Mouse (Mus musculus) retina, adult 2 months (tissue): ENCODE data around the gene Ddx49.
A peak's percentile ranks its signal among the peaks of the same experiment; 100 is the strongest.

Experiments
- DNase-seq: peaks from one replicate; pipeline ENCODE4 v3.0.0-alpha.2; 2012; ENCODE audit warnings: low read depth, low spot score

Gene Ddx49

DNA sequence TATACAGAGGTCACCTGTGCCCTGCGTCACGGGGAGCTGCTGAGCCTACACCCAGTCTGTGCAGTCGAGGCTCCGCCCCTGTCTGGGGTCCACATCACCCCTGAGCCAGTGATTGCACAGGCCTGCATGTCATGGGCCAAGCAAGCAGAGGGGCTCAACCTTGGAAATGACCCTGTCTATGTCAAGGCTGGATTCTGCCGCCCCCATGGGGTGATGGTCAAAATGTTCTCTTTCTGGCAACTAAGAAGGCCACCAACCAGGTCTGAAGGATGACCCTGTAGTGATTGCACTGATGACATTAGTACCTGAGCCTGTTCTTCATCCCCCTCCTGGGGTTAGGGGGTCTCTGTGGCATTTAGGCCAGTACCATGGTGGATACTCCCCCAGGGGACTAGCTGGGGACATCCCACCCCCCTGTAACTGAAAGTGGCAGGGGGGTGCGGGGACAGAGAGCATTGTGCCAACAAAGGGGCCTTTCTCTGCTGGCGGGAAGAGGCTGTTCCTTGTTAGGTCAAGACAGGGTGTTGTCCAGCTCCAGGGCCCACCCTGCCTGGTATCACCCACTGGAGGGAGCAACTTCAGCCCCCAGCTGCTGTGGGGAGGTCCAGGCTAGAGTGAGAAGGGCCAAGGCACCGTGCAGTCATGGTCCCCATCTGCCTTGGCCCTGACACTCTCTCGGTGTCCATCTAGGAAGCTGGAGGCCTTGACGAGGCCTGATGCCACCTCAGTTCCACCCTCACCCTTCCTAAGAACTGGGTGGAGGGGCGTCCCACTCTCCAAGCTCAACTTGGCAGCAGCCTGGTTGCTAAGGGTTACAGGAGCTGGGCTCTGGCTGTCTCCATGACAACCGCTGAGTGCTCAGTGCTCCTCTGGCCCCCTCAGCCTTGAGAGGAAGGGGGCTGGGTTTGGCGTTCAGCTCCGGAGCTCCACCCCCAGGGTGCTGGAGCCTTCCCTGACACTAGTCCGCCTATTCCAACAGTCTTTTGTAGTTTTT, 14.5 kb upstream of the Ddx49 start:
- DNase-seq, result no peak

DNA sequence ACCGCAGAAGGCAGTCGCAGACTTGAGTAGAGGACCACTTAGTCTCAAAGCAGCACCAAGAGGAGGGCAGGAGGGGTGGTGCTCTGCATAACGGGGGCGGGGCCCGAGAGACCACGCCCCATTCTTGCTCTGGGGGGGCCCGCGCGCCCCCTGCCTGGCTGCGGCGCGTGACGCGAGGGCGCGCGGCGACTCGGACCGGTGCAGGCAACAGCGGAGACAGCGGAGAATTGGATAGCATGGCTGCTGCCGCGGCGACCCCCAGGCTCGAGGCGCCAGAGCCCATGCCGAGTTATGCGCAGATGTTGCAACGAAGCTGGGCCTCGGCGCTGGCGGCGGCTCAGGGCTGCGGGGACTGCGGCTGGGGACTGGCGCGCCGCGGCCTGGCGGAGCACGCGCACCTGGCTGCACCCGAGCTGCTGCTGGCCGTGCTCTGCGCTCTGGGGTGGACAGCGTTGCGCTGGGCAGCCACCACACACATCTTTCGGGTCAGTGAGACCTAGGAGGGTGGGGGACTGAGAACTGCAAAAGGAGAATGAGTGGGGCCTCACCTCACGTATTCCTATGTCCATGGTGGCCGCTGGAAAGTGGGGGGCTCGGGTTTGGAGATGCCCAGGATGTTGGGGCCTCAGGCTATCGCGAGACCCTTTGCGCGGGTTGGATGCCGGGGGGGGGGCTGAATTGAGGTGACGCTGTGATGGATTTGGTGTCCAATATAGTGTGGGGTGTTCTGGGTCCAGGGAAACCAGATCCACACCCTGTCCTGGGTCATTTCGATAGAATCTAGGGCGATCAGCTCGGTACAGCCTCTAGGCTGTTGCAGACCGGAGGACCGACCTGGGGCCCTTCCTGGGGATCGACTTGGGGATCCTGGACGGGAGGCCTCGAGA, 13.6 kb upstream of the Ddx49 start, which contains the start of gene Cers1:
TSS of gene Cers1 (plus strand) at position 152 of the 887 bp plus-strand sequence.
- peak; percentile 37 for DNase-seq

DNA sequence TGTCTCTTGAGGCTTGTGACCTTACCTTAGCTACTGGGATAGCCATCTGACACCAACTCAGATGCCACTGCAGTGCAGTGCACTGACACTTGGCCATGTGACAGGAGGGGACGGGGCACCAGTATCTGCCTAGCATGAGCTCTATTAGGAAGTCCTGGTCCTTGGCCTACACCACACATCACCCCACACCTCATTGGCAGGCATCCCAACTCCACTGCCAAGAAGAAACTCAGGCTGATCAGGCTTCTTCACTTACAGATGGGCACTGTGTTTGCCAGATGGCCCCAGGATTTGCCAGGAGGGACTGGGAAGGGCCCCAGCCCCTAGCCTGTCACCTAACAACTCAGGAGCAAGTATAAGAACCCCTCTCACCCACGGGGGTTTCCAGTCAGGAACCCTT, 11.1 kb upstream of the Ddx49 start:
- no peak for DNase-seq

DNA sequence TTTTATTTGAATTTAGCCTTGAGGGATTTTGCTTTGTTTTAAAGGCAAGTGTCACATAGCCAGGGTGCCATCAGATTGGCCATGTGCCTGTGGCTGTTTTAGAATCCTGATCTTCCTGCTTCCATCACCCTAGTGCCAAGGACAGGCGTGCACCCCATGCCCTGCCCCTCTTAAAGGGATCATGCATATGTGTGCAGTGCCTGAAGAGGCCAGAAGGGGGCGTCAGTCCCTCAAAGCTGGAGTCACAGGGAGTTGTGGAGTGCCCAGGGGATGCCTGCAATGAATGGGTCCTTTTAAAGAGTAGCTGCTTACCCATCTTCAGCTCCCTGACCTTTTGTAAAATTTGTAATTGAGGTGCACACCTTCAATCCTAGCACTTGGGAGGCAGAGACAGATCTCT, 7.0 kb upstream of the Ddx49 start:
- no peak for DNase-seq

DNA sequence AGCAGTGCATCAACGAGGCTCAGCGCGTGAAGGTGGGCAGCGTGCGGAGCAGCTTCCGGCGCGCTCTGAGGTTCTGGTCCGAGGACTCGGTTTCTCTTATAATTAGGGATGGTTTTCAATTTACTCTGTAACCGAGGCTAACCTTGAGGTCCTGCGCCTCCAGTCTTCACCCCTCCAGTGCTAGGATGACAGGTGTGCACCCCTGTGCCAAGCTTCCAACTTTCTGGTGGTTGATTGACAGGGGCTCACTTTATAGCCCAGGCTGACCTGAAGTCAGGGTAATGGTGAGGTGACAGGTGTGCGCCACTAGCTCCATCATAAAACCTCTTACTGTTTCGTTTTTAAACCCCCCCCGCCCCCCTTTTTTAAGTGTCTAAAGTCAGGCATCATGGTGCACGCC, 612 bp upstream of the Ddx49 start:
- DNase-seq, result no peak

DNA sequence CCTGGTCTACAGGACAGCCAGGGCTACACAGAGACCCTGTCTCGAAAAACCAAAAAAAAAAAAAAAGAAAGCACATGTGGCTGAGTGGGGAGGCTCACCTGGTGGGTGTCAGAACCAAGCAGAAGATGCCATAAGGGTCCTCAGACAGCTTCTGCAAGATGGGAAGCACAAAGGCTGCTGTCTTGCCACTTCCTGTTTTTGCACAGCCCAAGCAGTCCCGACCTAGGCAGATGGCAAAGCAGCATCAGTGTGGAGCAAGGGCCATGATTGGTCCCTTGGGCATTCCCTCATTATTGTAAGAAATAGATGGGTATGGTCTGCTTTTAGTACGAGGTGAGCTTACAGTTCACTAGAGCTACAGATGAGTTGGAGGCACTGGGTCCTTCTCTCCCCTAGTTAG, 1.4 kb downstream of the Ddx49 start:
- no peak for DNase-seq

DNA sequence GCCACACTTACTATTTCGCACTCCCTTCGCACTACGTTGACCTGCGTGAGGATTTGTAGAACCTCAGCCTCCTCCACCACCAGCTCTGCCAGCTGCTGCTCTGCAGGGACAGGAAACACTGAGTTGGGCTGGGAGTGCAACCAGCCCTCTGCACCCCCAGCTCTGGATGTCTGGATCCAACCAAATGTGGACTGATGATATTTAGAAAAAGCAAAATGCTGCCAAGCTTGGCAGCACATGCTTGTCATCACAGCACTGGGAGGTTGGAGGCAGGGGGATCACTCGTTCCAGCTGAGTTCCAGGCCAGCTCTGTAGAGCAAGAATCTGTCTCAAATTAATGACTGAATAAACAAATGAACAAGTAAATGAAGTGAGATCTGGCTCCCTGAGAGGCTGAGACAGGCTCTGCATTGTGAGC, 8.3 kb downstream of the Ddx49 start:
- DNase-seq, result no peak

DNA sequence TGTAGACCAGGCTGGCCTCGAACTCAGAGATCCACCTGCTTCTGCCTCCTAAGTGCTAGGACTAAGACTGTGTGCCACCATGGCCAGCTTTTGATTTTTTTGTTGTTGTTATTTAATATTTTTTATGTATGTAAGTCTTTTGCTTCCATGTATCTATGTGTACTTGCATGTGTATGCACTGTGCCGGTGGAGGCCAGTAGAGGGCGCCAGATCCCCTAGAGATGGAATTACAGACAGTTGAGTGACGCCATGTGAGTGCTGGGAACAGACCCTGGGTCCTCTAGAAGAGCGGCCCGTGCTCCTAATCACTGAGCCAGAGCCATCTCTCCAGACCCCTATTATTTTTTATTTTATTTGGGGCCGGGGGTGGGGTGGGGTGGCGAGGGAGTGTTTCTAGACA, 15.6 kb downstream of the Ddx49 start:
- DNase-seq, result no peak

DNA sequence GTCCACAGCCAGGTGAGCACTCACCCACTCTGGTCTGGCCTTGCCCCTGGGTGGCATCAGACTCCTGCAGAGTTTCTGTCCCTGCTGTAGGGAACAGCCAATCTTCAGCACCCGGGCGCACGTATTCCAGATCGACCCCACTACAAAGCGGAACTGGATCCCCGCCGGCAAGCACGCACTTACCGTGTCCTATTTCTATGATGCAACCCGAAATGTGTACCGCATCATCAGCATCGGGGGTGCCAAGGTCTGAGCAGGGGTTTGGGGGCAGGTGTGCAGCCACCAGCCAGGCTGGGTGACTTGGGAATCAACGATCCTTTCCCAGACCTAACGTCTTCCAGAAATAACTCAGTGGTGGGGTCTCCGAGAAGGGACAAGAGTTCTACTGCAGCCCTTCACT, 17.0 kb downstream of the Ddx49 start:
- DNase-seq, result no peak

DNA sequence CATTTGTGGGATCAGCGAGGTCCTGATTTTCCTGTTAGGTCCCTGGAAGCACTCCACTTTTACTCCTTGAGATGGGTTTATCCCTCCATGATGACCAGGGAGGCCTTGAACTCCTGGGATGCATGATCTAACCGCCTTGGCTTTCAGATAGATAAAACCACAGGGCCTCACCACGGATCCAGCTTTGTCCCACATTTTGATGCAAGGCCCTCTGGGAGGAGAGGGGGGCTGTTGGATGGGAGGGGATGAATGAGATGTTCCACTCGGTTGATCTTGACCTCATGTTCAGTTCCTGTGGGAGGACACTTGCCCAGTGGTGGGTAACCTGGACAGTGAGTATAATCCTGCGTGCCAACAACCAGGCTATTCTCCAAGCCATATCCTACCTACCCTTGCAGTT, 17.9 kb downstream of the Ddx49 start:
- no peak for DNase-seq

DNA sequence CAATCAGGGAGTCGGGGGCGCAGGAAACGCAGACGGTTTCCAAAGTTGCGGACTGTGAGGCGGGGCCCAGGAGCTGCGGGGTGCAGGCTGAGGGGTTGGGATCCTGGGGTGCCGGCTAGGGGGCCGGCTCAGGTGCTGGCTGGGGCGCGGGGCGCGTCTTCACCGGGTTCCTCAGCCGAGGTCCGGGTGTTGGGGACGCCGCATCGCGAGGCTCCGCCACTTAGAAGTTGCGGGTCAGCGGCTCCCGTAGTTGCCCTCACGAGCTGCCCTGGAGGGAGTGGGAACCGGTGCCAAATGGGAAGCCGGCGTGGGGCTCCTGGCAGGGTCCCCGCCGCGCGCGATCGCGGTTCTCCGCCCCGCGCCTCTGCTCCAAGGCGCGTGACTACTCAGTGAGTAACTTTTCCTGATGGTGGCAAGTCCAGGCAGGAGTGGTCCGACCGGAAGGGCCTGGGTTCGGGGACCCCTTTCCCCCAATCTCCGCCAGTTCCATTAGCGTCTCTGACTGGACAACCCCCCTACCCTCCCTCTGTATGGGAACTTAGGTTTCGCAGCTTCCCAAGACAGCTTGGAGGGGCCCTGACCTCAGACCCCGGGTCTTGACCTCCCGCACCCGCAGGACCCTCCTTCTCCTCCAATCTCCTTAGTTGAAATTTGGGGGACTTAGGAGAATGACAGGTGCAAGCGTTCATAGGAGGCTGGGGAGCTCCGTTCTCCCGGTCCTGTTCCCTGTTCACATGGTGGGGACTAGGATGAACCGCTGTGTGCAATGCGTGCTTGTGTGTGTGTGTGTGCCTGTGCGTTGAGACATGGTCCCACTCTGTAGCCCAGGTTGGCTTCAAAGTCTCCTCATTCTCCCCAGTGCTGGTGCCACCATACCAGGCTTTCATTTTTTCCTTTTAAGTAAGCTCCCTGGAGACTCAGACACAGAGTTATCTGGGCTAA, 18.9 kb downstream of the Ddx49 start:
- DNase-seq, result no peak

DNA sequence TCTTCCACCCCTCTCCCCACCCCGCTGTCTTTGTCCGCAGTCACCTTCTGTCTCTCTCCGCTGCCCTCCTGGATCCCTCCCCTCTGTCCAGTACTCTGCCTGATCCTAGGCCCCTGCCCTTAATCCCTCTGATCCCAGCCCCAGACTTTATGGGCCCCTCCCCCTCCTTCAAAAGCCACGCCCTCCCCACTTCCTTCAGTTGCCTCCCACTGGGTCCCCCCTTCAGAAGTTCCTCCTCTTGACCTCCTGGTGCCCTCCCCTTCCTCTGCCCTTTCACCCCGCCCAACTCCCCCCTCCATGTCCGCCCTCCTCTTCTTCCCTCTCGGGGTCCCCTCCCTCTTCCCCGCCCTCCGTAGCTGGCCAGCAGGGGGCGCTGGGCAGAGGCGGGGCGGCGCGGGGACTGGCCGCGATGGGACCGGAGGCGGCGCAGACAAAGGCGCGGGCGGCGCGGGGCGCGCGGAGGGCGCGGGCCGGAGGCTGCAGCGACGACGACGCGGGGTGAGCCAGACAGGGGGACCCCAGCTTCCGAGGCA, 19.6 kb downstream of the Ddx49 start, which contains the start of gene Homer3:
TSS of gene Homer3 (plus strand) at position 225 of the 533 bp plus-strand sequence.
- peak; percentile 94 for DNase-seq

DNA sequence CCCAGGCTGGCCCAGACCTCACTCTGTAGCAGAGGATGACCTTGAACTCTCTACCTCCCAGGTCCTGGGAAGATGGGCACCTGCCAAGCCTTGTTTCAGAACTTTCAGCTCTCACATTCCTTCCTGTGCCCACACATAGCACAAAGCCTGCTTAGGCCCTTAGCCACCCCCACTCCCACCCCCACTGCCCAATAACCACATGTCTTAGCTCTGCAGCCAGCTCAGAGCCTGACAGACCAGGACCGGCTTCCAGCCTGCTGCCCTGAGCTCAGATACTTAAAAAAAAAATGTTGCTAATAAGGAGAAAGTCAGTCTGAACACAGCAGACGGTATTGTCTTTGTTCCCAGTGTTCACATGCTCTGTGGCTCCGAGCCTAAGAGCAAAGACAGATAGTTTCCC, 21.3 kb downstream of the Ddx49 start:
- DNase-seq, result no peak

DNA sequence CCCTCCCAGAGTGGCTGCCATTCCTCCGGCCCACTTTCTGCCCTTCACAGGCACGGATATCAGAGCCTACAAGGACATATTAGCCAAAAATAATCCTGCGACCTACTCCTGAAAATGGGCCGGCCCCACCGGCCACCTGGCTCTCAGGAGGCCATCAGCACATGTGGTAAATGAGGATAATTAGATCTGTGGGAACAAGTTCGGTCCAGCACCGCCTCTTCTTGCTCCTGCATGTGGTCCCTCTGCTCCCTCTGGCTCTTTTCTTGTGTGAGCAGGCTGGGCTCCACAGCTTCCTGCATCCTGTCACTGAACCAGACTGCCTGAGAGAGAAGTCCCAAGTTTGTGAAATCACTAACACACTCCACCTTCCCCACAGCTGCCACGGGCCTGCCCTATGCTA, 23.0 kb downstream of the Ddx49 start:
- DNase-seq, result no peak

DNA sequence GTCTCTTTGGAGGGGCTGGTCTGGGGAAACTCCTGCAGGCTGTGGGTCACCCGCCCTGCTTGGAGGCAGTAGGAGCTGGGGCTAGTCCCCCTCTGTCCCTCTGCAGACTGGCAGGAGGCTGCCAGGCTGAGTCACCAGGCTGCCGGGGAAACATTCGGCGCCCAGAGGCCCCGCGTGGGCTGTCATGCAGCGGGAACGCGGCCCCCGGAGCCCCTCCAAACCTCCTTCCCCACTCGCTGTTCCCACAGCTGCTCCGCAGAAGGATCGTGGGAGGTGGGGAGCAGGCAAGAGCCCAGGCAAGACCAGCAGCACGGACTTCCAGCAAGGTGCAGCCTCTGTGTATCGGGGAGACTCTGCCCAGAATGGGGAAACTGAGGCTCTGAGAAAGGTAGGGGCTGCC, 24.1 kb downstream of the Ddx49 start:
- DNase-seq, result no peak

DNA sequence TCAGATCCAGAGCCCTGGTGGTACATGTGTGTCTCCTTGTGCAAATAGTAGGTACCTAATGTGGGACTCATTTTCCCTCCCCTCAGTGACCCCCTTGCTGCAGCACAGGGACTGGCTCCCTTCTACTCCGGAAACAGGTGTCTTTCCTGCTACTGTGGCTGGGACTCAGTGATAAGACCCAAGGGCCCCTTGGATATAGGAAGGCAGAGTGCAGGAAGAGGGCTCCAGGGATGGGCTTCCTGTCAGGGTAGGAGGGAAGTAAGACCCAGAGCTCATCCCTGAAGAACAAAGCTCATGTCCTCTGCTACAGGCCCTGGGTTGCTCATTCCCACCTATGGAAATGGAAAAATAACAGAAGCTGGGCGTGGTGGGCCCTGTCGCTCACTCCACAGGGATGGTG, 25.8 kb downstream of the Ddx49 start:
- DNase-seq, result no peak

DNA sequence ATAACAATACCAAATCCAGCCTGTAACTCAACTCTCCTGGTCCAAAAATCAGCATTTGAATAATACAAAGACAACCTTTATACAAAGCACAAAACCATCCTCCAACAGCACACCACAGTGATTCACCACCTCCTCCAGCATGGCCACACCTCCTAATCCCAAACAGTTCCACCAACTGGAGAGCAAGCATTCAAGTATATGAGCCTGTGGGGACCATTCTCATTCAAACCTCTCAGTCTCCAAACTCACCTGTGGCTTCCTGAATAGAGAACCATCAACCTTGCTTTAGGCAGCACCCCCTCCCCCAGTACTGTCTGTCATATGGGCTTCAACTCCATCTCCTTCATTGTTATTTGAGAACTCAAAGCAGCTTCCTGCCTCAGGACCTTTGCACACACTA, 27.9 kb downstream of the Ddx49 start:
- no peak for DNase-seq

DNA sequence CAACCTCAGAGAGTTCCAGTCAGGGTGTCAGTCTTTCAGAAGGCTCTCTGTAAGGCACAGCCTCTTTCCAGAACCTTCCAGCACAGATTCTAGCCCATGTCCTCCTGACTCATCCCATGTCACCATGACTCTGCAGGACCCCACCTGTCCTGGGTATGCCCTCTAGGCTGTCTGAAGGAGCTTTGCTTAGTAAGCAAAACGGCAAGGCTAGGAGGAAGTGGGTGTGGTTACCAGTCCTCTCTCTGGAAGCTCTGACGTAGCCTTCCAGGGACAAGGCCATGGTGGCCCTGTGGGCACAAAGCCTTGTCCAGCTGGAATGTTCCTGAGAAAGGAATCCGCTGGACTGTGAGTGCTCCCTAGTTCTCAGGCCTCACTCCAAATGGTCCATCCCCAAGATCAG, 29.3 kb downstream of the Ddx49 start:
- DNase-seq, result no peak

DNA sequence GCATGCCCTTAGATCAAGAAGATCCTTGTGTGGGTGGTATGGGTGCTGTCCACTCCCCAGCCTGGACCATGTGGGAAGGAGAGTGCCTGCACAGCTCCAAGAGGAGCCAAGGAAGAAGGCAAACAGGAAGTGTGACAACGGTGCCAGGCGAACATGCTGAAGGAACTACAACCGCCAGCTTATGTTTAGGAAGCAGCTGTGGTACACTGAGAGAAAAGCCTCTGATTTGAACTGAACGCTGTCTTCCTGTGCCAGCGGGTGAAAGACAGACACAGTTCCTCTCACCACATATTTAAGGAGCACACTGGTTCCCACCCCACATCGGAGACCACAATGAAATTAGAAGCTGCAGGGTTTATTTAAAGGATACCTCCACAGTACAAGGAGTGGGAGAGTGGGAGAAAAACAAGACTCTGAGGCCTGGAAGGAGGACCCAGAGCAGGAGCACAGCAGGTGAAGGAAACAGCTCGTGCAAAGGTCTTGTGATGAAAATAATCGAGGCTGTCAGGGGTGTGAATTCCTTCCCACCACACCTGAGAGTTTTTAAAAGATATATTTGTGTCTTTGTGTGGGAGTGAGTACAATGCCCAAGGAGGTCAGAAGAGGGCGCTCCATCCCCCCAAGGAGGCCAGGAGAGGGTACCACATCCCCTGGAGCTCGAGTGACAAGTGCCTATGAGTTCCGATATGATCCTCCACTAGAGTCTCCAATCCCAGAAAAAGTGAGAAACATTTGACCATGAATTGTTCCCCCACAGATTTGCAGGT, 33.3 kb downstream of the Ddx49 start:
- DNase-seq, result no peak

DNA sequence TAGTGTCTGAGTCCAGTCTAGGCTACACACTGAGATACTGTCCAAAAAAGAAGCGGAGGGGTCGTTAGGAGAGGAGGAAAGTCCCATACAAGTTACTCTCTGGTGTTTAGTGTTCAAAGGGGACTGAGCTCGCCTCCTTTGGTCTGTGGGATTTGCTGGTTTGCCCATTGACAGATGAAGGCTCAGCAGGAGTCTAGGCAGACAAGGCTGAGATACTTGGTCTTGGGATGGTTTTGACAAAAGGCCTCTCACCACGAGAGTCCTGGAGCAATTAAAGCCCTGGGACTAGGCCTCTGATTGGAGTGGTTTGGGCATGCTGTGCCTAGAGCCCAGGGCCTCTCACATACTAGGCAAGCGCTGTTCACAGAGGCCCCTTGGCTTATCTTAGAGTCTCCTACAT, 34.0 kb downstream of the Ddx49 start:
- no peak for DNase-seq
